Mouse (Mus musculus): Measurements from ENCODE around the gene Actn2.

Gene Actn2

DNA sequence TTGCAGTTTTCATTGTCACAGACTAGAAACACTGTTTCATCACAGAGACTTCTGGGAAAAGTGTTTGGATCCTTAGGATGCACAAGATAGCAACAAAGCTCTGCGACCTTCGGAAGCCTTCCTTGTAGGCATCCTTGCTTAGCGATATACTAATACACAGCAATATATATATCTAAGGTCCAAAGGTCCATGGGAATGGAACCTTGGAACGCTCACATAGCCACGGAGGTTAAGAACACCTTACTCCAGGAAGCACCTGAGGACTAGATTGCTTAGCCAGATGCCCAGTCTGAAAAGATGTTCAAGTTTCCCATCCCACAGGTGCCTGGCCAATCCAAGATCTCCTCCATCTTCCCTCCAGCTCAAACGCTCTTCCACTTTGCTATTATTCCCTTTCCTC, 26.4 kb downstream of the Actn2 start:
- no peak for DNase-seq

DNA sequence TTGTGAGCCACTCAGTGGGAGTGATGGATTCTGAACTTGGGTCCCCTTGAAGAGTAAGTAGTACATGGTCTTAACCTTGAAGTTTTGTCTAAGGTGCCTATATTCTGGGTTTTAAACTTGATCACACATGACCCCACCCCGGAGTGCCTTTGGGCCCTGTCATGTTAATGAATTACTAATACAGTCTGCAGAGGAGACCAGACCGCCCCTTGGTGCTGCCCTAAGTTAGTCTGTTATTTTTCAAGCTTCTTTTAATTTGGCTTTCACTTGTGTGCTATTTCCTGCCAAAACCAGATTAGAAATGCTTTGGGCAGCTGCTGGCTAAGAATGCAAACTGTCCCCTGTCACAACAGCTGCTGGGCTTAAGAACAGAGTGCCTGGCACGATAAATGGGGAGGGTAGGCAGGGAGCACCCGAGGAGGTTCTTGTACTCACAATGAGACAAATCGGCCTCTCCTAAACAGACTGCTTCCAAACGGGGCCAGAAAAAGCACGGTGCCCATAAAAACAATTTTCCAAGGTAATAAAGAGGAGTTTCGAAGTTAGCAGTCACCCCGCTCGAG, 28.5 kb downstream of the Actn2 start:
- DNase-seq, result no peak

GRCm38 (mm10) chr13:12311371-12311770, 29.2 kb downstream of the Actn2 start:
- DNase-seq, result no peak

- DNase-seq, result no peak
These were observed 31.1 kb downstream of the Actn2 start for GRCm38 (mm10) chr13:12309446-12309845.

DNA sequence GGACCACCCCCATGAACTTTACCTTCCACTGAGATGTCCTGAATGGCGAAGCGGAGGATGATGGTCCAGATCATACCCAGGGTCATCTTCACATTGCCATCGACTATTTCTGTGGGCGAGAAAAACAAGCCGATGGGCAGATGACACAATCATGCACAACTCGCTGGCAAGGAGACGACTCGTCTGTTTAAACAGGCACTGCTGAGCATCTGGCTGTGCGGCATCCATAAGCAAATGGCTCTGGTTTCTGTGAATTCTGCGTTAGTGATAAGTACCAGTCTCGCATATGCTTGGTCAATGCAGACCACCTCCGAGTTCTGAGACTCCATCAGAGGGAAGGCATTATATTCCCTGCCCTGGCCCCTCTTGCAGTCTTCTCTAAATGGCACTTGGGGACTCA, 31.7 kb downstream of the Actn2 start:
- no peak for DNase-seq

GRCm38 (mm10) chr13:12308473-12308872, 32.1 kb downstream of the Actn2 start:
- no peak for DNase-seq

- no peak for DNase-seq
These were observed 33.3 kb downstream of the Actn2 start for GRCm38 (mm10) chr13:12307286-12307685.

DNA sequence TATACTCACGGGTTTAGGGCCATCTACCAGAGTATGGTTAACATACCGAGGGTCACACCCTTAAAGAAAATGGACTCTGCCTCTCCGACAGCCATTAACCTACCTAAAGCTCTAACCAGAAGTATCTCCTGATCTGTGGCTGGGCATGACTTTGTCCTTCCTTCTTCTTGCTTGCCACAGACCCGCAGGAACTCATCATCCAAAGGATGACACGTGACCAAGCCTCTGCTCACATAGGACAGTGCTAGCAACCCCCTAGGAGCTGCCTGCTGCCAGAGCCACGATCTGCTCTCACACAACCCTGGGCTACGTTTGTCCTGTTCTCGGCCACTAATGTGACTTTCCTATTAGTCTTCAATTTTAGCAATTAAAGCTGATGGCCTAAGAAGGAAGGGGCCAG, 35.0 kb downstream of the Actn2 start:
- no peak for DNase-seq

GRCm38 (mm10) chr13:12304991-12305390, 35.6 kb downstream of the Actn2 start:
- DNase-seq, result no peak

- DNase-seq, result no peak
These were observed 42.8 kb downstream of the Actn2 start for GRCm38 (mm10) chr13:12297777-12298176.

DNA sequence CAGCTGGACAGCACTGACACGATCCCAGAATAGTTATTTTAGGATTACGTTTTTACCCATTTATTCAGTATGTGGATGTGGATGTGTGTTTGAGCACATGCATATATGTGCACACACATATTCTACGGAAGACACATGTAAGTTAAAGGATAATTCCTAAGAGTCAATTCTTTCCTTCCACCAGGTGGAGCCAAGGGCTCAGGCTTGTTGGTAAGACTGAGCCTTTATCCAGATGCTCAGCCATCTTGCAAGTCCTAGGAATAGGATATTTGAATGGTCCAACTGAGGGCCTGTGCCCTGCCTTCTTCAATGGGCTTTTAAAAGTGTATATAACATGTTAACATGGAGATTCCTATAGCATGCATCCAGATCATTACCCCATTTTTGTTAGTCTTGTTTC, 43.9 kb downstream of the Actn2 start:
- no peak for DNase-seq

DNA sequence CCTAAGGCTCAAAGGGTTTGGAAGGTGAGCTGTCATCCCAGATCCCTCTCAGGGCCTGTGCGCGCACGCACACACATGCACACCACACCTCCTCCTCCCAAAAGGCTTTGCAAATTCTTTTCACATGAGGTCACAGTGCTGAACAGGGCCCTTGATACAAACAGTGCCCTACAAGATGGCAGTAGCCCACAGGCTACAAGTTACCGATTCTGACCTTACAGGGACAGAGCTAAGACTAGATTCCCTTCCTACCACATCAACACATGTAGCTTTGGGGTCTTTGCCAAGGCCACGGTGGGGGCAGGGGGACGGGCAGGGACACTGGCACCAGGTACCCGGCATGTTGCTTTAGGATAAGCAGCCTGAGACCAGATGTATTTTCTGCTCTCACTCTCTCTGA, 46.8 kb downstream of the Actn2 start:
- DNase-seq, result no peak

- DNase-seq, result no peak
These were observed 49.9 kb downstream of the Actn2 start for GRCm38 (mm10) chr13:12290700-12291099.

DNA sequence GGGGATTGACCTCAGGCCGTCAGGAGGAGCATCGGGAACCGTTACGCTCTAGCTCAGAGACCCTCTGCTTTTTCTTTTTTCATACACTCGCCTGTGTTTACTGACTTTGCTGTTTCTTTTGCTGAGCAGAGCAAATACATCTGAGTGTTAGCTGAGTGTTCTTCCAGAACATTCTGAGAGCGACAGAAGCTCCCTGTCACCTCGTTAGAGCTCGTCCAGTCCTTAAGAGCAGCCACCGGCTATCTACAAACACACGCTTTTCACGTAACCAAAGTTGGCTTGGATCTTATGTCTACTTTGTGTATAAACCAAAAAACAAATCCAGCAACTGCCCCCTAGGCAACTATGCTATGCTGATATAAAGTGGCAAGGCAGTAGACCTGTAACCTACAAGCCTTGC, 56.0 kb downstream of the Actn2 start:
- DNase-seq, result no peak

DNA sequence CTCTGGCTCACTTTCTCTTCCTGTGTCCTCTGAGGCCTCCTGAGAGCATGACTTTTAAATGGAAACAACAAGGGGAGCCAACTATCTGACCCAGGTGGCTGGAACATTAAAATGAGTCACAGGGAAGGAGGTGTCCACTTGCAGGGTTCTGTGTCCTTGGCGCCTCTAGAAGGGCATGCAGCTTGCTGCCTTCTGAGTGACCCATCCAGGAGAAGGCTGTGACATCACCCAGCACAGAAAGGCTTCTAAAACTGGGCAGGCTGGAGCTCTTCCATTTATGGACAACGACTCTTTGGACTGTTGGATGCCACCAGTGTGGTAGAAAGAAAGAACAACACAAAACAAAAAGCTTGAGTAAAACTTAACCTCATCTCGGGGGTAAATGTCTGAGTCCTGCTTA, 56.7 kb downstream of the Actn2 start:
- DNase-seq, result no peak

- no peak for DNase-seq
These were observed 65.8 kb downstream of the Actn2 start for GRCm38 (mm10) chr13:12274721-12275120.

DNA sequence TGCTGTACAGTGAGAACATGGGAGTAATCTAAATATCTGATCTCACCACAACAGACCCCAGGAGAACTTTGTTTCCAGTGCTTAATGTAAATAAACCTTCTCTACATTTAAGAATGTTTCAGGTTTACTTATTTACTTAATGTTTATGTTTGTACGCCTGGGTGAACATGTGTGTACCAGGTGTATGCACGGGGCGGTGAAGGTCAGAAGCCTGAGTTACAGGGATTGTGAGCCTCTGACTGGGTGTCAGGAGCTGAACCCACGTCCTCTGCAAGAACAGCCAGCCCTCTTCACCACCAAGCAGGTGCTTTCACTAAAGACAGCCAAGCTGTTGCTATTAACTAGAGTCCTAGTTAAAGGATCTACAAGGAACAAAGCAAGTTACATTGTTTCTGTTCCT, 66.3 kb downstream of the Actn2 start:
- DNase-seq, result no peak

DNA sequence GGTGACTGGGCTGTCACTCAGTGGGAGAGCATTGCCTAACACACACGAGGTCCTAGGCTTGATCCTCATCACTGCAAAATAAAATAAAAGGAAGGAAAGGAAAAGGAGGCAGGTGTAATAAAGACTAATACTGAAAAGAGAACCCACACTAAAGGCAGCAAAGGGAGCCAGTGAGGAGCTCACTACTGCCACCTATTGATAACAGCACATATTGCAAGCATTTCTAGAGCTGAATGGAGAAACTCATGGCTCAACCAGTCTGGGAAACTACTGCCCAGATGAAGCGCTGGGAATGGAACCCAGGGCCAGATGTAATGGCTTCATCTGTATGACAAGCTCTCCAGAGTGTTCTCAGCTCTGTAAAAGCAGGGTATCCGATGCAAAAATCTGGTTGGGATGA, 67.6 kb downstream of the Actn2 start:
- peak; percentile 29 for DNase-seq

GRCm38 (mm10) chr13:12267971-12268370, 72.6 kb downstream of the Actn2 start:
- DNase-seq, result no peak

GRCm38 (mm10) chr13:12267097-12267496, 73.5 kb downstream of the Actn2 start:
- no peak for DNase-seq

DNA sequence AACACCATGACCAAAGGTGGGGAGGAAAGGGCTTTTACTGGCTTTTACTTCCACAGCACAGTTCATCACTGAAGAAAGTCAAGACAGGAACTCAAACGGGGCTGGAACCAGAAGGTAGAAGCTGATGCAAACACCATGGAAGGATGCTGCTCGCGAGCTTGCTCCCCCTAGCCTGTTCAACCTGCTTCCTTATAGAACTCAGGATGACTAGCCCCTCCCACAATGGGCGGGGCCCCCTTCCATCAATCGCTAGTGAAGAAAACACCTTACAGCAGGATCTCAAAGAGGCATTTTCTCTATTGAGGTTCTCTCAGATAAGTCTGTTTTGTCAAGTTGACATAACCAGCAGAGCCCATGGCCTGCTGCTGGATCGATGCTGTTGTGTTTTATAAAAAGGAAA, 76.6 kb downstream of the Actn2 start:
- DNase-seq, result peak; percentile 18

DNA sequence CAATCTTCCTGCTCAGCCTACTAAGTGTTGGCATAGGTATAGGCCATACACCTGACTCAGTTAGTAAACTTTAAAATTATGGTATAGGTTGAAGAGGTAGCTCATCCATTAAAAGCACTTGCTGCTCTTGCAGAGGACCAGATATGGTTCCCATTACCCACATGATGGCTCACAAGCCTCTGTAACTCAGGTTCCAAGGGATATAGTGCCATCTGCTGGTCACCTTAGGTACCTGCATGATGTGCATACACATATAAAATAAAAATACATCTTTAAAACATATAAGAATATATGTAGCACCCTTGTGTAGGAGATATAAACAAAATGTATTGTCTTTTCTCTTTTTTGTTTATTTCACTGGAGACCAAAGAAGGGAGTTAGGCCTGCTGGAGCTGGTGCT, 79.1 kb downstream of the Actn2 start:
- peak; percentile 20 for DNase-seq

DNA sequence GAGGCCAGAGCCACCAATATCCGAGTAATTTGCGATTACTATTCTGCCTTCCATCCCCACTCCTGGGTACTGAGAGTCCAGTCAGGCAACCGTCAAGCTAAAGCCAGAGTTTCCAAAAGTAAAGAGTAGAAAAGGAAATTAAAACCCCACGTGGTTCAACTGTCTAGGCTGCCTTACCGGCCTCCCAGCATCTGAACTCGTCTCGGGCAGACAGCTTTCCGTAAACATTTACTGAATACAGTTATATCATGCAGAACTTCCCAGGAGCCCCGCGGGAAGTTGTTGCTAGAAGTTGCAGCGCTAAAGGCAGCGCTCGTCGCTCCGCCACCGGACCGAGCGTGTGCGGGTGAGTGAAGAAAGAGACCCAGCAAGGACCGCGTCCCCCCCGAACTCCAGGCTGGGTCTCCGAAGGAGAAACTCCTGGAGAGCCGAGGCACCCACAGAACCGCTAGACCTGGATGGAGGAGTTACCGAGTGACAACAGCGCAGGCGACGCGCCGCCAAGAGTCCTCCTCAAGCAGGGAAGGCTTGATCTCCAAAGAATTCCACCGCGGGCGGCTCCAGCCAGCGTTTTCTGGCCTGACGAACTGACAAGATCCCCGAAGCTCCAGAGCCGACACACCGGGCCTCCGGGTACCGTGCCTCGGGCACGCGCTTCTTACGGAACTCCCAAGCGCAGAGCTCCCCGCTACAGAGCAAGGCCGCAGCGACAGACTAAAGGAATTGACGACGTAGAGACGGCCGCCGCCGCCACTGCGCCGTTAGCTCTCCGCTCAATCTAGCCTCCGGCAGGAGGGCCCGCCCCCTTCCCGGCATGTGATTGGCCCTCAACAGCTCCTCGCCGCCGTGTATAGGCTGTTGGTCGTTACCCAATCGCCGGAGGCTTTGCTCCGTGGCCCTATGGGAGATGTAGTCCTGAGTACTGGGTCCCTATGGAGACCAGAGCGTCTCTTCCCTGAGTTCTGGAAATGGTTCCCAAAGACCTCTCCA, 82.9 kb downstream of the Actn2 start, which contains the start of gene Mtr:
Gene Mtr (minus strand): TSS at position 723 of the 990 bp plus-strand sequence.
- peak; percentile 96 for DNase-seq

GRCm38 (mm10) chr13:12256871-12257390, 83.6 kb downstream of the Actn2 start:
- DNase-seq, result no peak

Measured in thymus, postnatal 4 days (tissue).